In genomic region chr5:143669839-143670238, GRCm38 (mm10) we compare ENCODE assay signal across 9 mouse cellular contexts. TPM values are rescaled to one million over a fixed set of nuclear protein-coding genes. Genes with fewer than 3 reads are reported as not detected.
DNase-seq lines count a peak whose midpoint lies in the region; ATAC-seq lines count a peak whose summit lies in the region.
"Had no signal": no experiment of that assay in that cellular context is flagged by ENCODE, and none has a peak within 500 bp of the region (broad histone marks: within the 10 kb centered on the region; RNA-seq: fewer than 3 reads in every experiment).

No protein-coding gene starts in this region.

- DNase-seq in heart, adult 11 months: peak; percentile 93
- no peak for DNase-seq in heart, postnatal 4 days
- DNase-seq in liver, embryonic 13.5 days: no peak
- DNase-seq in liver, embryonic 11.5 days (ENCODE audit: low spot score): no peak
- no peak for DNase-seq in right cerebral cortex, postnatal 25 days
- DNase-seq in adrenal gland, adult 8-10 months: no peak
- DNase-seq: B cell, adult 2 months had no signal

- H3K36me3 ChIP-seq in liver, embryonic 13.5 days: peaks cover 2% of the 10 kb centered on the region; the same call in 1 of the 2 replicates
- no peaks in the 10 kb centered on the region for H3K36me3 ChIP-seq in liver, embryonic 11.5 days (ENCODE audit: control insufficient read depth, insufficient read depth, low read length)

- no peak overlapping the region for H3K27ac ChIP-seq in liver, embryonic 13.5 days
- no peak overlapping the region for H3K27ac ChIP-seq in liver, embryonic 11.5 days (ENCODE audit: low read depth, low read length)

- peak overlapping the region; percentile 6; the same call in 1 of the 2 replicates for H3K9ac ChIP-seq in liver, embryonic 13.5 days
- no peak overlapping the region for H3K9ac ChIP-seq in liver, embryonic 11.5 days (ENCODE audit: low read depth, low read length)

- 17% methylated on average over 2 of the region's 2 CpGs for WGBS in liver, embryonic 13.5 days (ENCODE audit: insufficient replicate concordance)
- WGBS in liver, embryonic 11.5 days: 45% methylated on average over 2 of the region's 2 CpGs

- ATAC-seq in liver, embryonic 13.5 days (ENCODE audit: low read depth): no peak
- no peak for ATAC-seq in liver, embryonic 11.5 days (replicated peaks; ENCODE audit: low FRiP score)
- ATAC-seq in hematopoietic stem cell, adult 5-6 weeks (replicated peaks in 1 of 2; ENCODE audit: insufficient read depth in 1 of 2, low FRiP score in 2 of 2, low TSS enrichment in 1 of 2, low read depth in 1 of 2, poor library complexity in 2 of 2, severe bottlenecking in 2 of 2): peak; percentile 76 to 82
- peak; percentile 45 for ATAC-seq in megakaryocyte progenitor cell, adult 5-6 weeks (replicated peaks; ENCODE audit: poor library complexity)

- no peak overlapping the region for H3K4me3 ChIP-seq in liver, embryonic 13.5 days (replicated peaks)
- no peak overlapping the region for H3K4me3 ChIP-seq in liver, embryonic 11.5 days (ENCODE audit: low read depth, low read length)

- H3K9me3 ChIP-seq in liver, embryonic 13.5 days (replicated peaks): no peaks in the 10 kb centered on the region
- H3K9me3 ChIP-seq in liver, embryonic 11.5 days (ENCODE audit: control insufficient read depth, low read length): no peaks in the 10 kb centered on the region

- no peaks in the 10 kb centered on the region for H3K27me3 ChIP-seq in liver, embryonic 13.5 days
- H3K27me3 ChIP-seq in liver, embryonic 11.5 days (replicated peaks; ENCODE audit: control insufficient read depth, insufficient read depth, low read length): no peaks in the 10 kb centered on the region

- no peak overlapping the region for H3K4me2 ChIP-seq in liver, embryonic 13.5 days
- no peak overlapping the region for H3K4me2 ChIP-seq in liver, embryonic 11.5 days

- peaks cover 90% of the 10 kb centered on the region for H3K4me1 ChIP-seq in liver, embryonic 13.5 days (replicated peaks)
- peaks cover 37% of the 10 kb centered on the region for H3K4me1 ChIP-seq in liver, embryonic 11.5 days (replicated peaks; ENCODE audit: control insufficient read depth, insufficient read depth, low read length)

RNA-seq across cellular contexts. Expression of gene Cyth3, which starts 47.6 kb away (rescaled TPM):
- total RNA-seq in heart, postnatal 4 days (2021): 100 to 1,000 TPM in 1 of 2 experiments, 10 to 100 TPM in 1; 95.3 to 102 TPM
- 35.0 and 42.2 TPM in 2 replicates for polyA plus RNA-seq in liver, embryonic 13.5 days (2015; fragmentation: Nextera tagmentation; extraction: Ambion mirVana)
- 62.8 and 64.5 TPM in 2 replicates for polyA plus RNA-seq in liver, embryonic 11.5 days (2014; fragmentation: Nextera tagmentation; extraction: Ambion mirVana)
- total RNA-seq in hematopoietic stem cell, adult 5-6 weeks (2017): 16.5 and 21.8 TPM in 2 replicates
- 10.4 and 15.7 TPM in 2 replicates for total RNA-seq in megakaryocyte progenitor cell, adult 5-6 weeks (2015)
- total RNA-seq in megakaryocyte progenitor cell, adult 5-6 weeks (2017): 8.8 and 17.4 TPM in 2 replicates
- total RNA-seq in adrenal gland, adult 8-10 months (2022): 100 to 1,000 TPM; 134 to 193 (median 146) TPM

Comparison
In these comparisons a context has a peak if more than half of its experiments do, and no peak if none do; other contexts are left out.
1. ATAC-seq: peak in hematopoietic stem cell, adult 5-6 weeks (2 of 2) and megakaryocyte progenitor cell, adult 5-6 weeks (single experiment); none in liver, embryonic 13.5 days (single experiment) and liver, embryonic 11.5 days (single experiment).